28 mouse cellular contexts compared by ENCODE assay signal in the genomic region with DNA sequence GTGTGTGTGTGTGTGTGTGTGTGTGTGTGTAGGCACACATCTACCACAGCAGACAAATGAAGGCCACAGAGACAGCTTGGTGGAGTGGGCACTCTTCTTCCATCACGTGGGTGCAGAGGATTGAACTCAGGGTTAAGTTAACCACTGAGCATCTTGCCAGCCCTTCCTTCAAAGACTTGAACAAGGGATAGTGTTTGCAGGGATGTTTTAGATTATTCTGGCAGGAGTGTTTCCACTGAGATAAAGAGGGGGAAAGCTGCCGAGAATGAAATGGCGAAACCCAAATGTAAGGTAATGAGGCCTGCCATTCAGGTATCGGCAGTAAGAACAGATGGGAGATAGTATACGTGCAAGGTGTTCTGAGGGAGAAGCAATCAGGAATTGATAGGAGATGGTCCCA. TPM values are rescaled to one million over a fixed set of nuclear protein-coding genes. Genes with fewer than 3 reads are reported as not detected.
DNase-seq lines count a peak whose midpoint lies in the region; ATAC-seq and TF ChIP-seq lines count a peak whose summit lies in the region.
"Had no signal": no experiment of that assay in that cellular context is flagged by ENCODE, and none has a peak within 500 bp of the region (broad histone marks: within the 10 kb centered on the region; RNA-seq: fewer than 3 reads in every experiment).

No protein-coding gene starts in this region.

- peak overlapping the region; percentile 79 for H3K27ac ChIP-seq in CH12.LX (ENCODE audit: insufficient read depth, low read depth)
- peak overlapping the region; percentile 92 for H3K27ac ChIP-seq in liver, embryonic 15.5 days (replicated peaks)
- H3K27ac ChIP-seq in hindbrain, embryonic 10.5 days, result no peak overlapping the region
- H3K27ac ChIP-seq in intestine, postnatal 0 days (ENCODE audit: low read depth, low read length), result no peak overlapping the region
- H3K27ac ChIP-seq: forebrain, embryonic 10.5 days; heart, embryonic 13.5 days; hindbrain, embryonic 12.5 days; kidney, postnatal 0 days; limb, embryonic 12.5 days; stomach, postnatal 0 days had no signal

- peak; percentile 86 for DNase-seq in A20 (ENCODE audit: low read depth, low spot score)
- DNase-seq in CH12.LX (ENCODE audit: extremely low read depth), result peak; percentile 34
- peak; percentile 45 for DNase-seq in c-Kit-positive CD71-positive TER-119-positive erythroid progenitor cells, embryonic 14.5 days (ENCODE audit: low spot score)
- no peak for DNase-seq in layer of hippocampus, postnatal 25 days (ENCODE audit: extremely low spot score in 1 of 2, low spot score in 1 of 2)
- DNase-seq in hindbrain, embryonic 10.5 days (ENCODE audit: low spot score), result no peak
- no peak for DNase-seq in adrenal gland, adult 8-10 months
- DNase-seq: cerebellum, adult 9-10 months; gastrocnemius, postnatal 10 days; heart, adult 18-20 months; heart, postnatal 14 days; kidney, adult 2 months; lung, embryonic 14.5 days; lung, postnatal 36 days; right cerebral cortex, adult 18-20 months; right cerebral cortex, postnatal 4 days; thymus, adult 2 months had no signal

- TF ChIP-seq EP300 in CH12.LX (IDR thresholded peaks at IDR 0.05; ENCODE audit: low read length), result no peak

- TF ChIP-seq RAD21 in CH12.LX (IDR thresholded peaks at IDR 0.05; ENCODE audit: low read depth, low read length), result no peak

- H3K4me2 ChIP-seq in CH12.LX (ENCODE audit: insufficient read depth, low read depth, poor library complexity, severe bottlenecking), result peak overlapping the region; percentile 91
- peak overlapping the region; percentile 74 for H3K4me2 ChIP-seq in liver, embryonic 15.5 days
- no peak overlapping the region for H3K4me2 ChIP-seq in intestine, postnatal 0 days (replicated peaks; ENCODE audit: low read depth)
- H3K4me2 ChIP-seq: hindbrain, embryonic 12.5 days; midbrain, embryonic 11.5 days had no signal

- peaks cover 14 to 28% of the 10 kb centered on the region in 2 experiments for H3K36me3 ChIP-seq in CH12.LX (replicated peaks in 1 of 2; ENCODE audit: control insufficient read depth in 1 of 2, insufficient read depth in 1 of 2, low read length in 1 of 2)
- peaks cover 15% of the 10 kb centered on the region for H3K36me3 ChIP-seq in liver, embryonic 15.5 days (replicated peaks)
- H3K36me3 ChIP-seq in hindbrain, embryonic 10.5 days, result peaks cover 25% of the 10 kb centered on the region
- peaks cover 6% of the 10 kb centered on the region; the same call in 1 of the 2 replicates for H3K36me3 ChIP-seq in intestine, postnatal 0 days (ENCODE audit: control insufficient read depth, insufficient read depth)

- H3K9ac ChIP-seq in CH12.LX (ENCODE audit: insufficient read depth, low read depth), result peak overlapping the region; percentile 1; the same call in 1 of the 2 replicates
- peak overlapping the region; percentile 89 for H3K9ac ChIP-seq in liver, embryonic 15.5 days
- no peak overlapping the region for H3K9ac ChIP-seq in intestine, postnatal 0 days (ENCODE audit: low read depth, low read length)
- H3K9ac ChIP-seq: hindbrain, embryonic 12.5 days; limb, embryonic 12.5 days; lung, embryonic 14.5 days had no signal

- dilution Hi-C loops in CH12.LX (cut with MboI; ENCODE audit: extremely low pct_ligation_motif_present, extremely low pct_unique_long_range_greater_than_20kb, low sequenced_read_pairs), result no loop called here

- H3K9me3 ChIP-seq in CH12.LX (replicated peaks; ENCODE audit: low read length), result no peaks in the 10 kb centered on the region
- no peaks in the 10 kb centered on the region for H3K9me3 ChIP-seq in liver, embryonic 15.5 days (replicated peaks)
- no peaks in the 10 kb centered on the region for H3K9me3 ChIP-seq in hindbrain, embryonic 10.5 days
- no peaks in the 10 kb centered on the region for H3K9me3 ChIP-seq in intestine, postnatal 0 days (ENCODE audit: control insufficient read depth)
- H3K9me3 ChIP-seq: forebrain, embryonic 10.5 days; heart, embryonic 13.5 days; hindbrain, embryonic 12.5 days; limb, embryonic 12.5 days had no signal

- TF ChIP-seq CTCF in CH12.LX (conservative IDR thresholded peaks at IDR 0.05 in 1 of 2, IDR thresholded peaks at IDR 0.05 in 1 of 2; ENCODE audit: low read depth in 2 of 2, low read length in 2 of 2), result no peak
- TF ChIP-seq CTCF in intestine, postnatal 0 days (IDR thresholded peaks at IDR 0.05; ENCODE audit: low read depth), result no peak

- WGBS in liver, embryonic 15.5 days (ENCODE audit: insufficient replicate concordance), result 20% methylated on average over 5 of the region's 5 CpGs
- WGBS in hindbrain, embryonic 10.5 days, result 92% methylated on average over 5 of the region's 5 CpGs
- WGBS in intestine, postnatal 0 days, result 83% methylated on average over 5 of the region's 5 CpGs

- peaks cover 4 to 44% of the 10 kb centered on the region in 2 experiments; a peak in 2 of 4 replicates for H3K4me1 ChIP-seq in CH12.LX (ENCODE audit: control insufficient read depth in 1 of 2, insufficient read depth in 2 of 2)
- H3K4me1 ChIP-seq in liver, embryonic 15.5 days (replicated peaks), result peaks cover 66% of the 10 kb centered on the region
- peaks cover 21% of the 10 kb centered on the region for H3K4me1 ChIP-seq in hindbrain, embryonic 10.5 days (replicated peaks)
- no peaks in the 10 kb centered on the region for H3K4me1 ChIP-seq in intestine, postnatal 0 days (replicated peaks; ENCODE audit: control insufficient read depth, insufficient read depth, low read length)

- in situ Hi-C loops in CH12.LX (cut with MboI; ENCODE audit: low pct_ligation_motif_present, low pct_unique_long_range_greater_than_20kb, low sequenced_read_pairs), result no loop called here

- no peaks in the 10 kb centered on the region for H3K27me3 ChIP-seq in CH12.LX (replicated peaks)
- no peaks in the 10 kb centered on the region for H3K27me3 ChIP-seq in liver, embryonic 15.5 days
- H3K27me3 ChIP-seq in hindbrain, embryonic 10.5 days (ENCODE audit: insufficient read depth, poor library complexity, severe bottlenecking), result no peaks in the 10 kb centered on the region
- no peaks in the 10 kb centered on the region for H3K27me3 ChIP-seq in intestine, postnatal 0 days (replicated peaks; ENCODE audit: control insufficient read depth, insufficient read depth, low read length)
- H3K27me3 ChIP-seq: heart, embryonic 13.5 days; hindbrain, embryonic 12.5 days; limb, embryonic 12.5 days; Patski had no signal

- H3K79me2 ChIP-seq in CH12.LX (replicated peaks; ENCODE audit: control insufficient read depth, extremely low read depth, insufficient read depth, poor library complexity, severe bottlenecking), result peaks cover 60% of the 10 kb centered on the region

- no peak for TF ChIP-seq POLR2A in CH12.LX (IDR thresholded peaks at IDR 0.05; ENCODE audit: low read depth, low read length)

- no peak for ATAC-seq in liver, embryonic 15.5 days (ENCODE audit: insufficient read depth)
- no peak for ATAC-seq in intestine, postnatal 0 days
- ATAC-seq: forebrain, embryonic 16.5 days; inflammation-experienced regulatory T-cells, adult 6 months; Patski had no signal

- H3K4me3 ChIP-seq in CH12.LX (replicated peaks in 1 of 3; ENCODE audit: low read depth in 2 of 3, low read length in 2 of 3, poor library complexity in 1 of 3), result peak overlapping the region in 1 of 3 experiments; percentile 25
- H3K4me3 ChIP-seq in liver, embryonic 15.5 days (replicated peaks), result peak overlapping the region; percentile 97
- H3K4me3 ChIP-seq in hindbrain, embryonic 10.5 days, result no peak overlapping the region
- no peak overlapping the region for H3K4me3 ChIP-seq in intestine, postnatal 0 days (ENCODE audit: low read depth, low read length)
- H3K4me3 ChIP-seq: forebrain, embryonic 10.5 days; heart, embryonic 13.5 days; hindbrain, embryonic 12.5 days; limb, embryonic 12.5 days had no signal

TF ChIP-seq in CH12.LX, 34 proteins besides CTCF, POLR2A, EP300 and RAD21:
- no peak for TF ChIP-seq RCOR1 (conservative IDR thresholded peaks at IDR 0.05; ENCODE audit: low read depth, low read length)
- peak; percentile 54 for TF ChIP-seq USF1 (IDR thresholded peaks at IDR 0.05; ENCODE audit: low read depth, low read length)
- no peak for TF ChIP-seq TCF12 (IDR thresholded peaks at IDR 0.05; ENCODE audit: low read depth, low read length)
- TF ChIP-seq MAFK (IDR thresholded peaks at IDR 0.05; ENCODE audit: insufficient replicate concordance, low read length), result no peak
- TF ChIP-seq USF2 (conservative IDR thresholded peaks at IDR 0.05; ENCODE audit: low read depth, low read length), result peak; percentile 51
- no peak for TF ChIP-seq MEF2A (IDR thresholded peaks at IDR 0.05; ENCODE audit: borderline replicate concordance, low read depth, low read length)

RNA-seq across cellular contexts. Expression of a gene that starts 2.4 kb away (rescaled TPM):
- 32.7 and 38.1 TPM in 2 replicates for total RNA-seq in CH12.LX (2012; rRNA removed)
- total RNA-seq in CH12.LX (2014; rRNA removed), result 42.0 and 45.5 TPM in 2 replicates
- 34.6 and 36.1 TPM in 2 replicates for polyA plus RNA-seq in CH12.LX (2012; ENCODE audit: insufficient read length, low read depth)
- polyA plus RNA-seq in liver, embryonic 15.5 days (2015; fragmentation: Nextera tagmentation; extraction: Ambion mirVana), result 14.8 and 16.5 TPM in 2 replicates
- 10 to 100 TPM; 28.4 to 30.0 TPM for total RNA-seq in layer of hippocampus, postnatal 25 days (2021)
- 28.6 and 36.4 TPM in 2 replicates for polyA plus RNA-seq in hindbrain, embryonic 10.5 days (2016; fragmentation: Nextera tagmentation; extraction: Ambion mirVana)
- total RNA-seq in adrenal gland, adult 8-10 months (2022), result 10 to 100 TPM; 33.5 to 39.0 (median 37.2) TPM
- polyA plus RNA-seq in intestine, postnatal 0 days (2015; fragmentation: Nextera tagmentation; extraction: Ambion mirVana), result 12.4 and 12.7 TPM in 2 replicates

RNA-seq across cellular contexts. Expression of a gene that starts 20.1 kb away (rescaled TPM):
- total RNA-seq in CH12.LX (2012; rRNA removed) (10.8 and 11.2 TPM in 2 replicates), CH12.LX (2014; rRNA removed) (24.4 and 25.8 TPM in 2 replicates)
- 19.9 and 21.8 TPM in 2 replicates for polyA plus RNA-seq in CH12.LX (2012; ENCODE audit: insufficient read length, low read depth)
- 7.6 and 10.5 TPM in 2 replicates for polyA plus RNA-seq in liver, embryonic 15.5 days (2015; fragmentation: Nextera tagmentation; extraction: Ambion mirVana)
- 10 to 100 TPM; 19.3 to 20.4 TPM for total RNA-seq in layer of hippocampus, postnatal 25 days (2021)
- 11.3 and 14.8 TPM in 2 replicates for polyA plus RNA-seq in hindbrain, embryonic 10.5 days (2016; fragmentation: Nextera tagmentation; extraction: Ambion mirVana)
- 10 to 100 TPM; 17.7 to 24.6 (median 20.9) TPM for total RNA-seq in adrenal gland, adult 8-10 months (2022)
- polyA plus RNA-seq in intestine, postnatal 0 days (2015; fragmentation: Nextera tagmentation; extraction: Ambion mirVana), result 11.7 and 12.9 TPM in 2 replicates

Comparison
In these comparisons a context has a peak if more than half of its experiments do, and no peak if none do; other contexts are left out.
1. DNase-seq: peak in A20 (single experiment), CH12.LX (single experiment) and c-Kit-positive CD71-positive TER-119-positive erythroid progenitor cells, embryonic 14.5 days (single experiment); none in layer of hippocampus, postnatal 25 days (0 of 2), hindbrain, embryonic 10.5 days (single experiment) and adrenal gland, adult 8-10 months (single experiment).
2. H3K27ac ChIP-seq: peak in CH12.LX (single experiment) and liver, embryonic 15.5 days (single experiment); none in hindbrain, embryonic 10.5 days (single experiment) and intestine, postnatal 0 days (single experiment).